Mouse (Mus musculus): Measurements from ENCODE around the gene Imp4. TPM values are rescaled to one million over a fixed set of nuclear protein-coding genes. Genes with fewer than 3 reads are reported as not detected.
"Not testable (repeated sequence)": the region's sequence is repeated elsewhere in the genome, so short reads cannot be mapped to it uniquely, and the experiment has no call there.

Gene Imp4
- polyA plus RNA-seq, 1 experiment from 2014 or later, result 102 TPM

GRCm38 (mm10) chr1:34432776-34433481 lies 6.7 kb upstream of the Imp4 start:
- H3K9me3 ChIP-seq (ENCODE audit: control insufficient read depth, low read length), result peaks cover 38% of the 10 kb centered on the region
- H3K4me2 ChIP-seq (replicated peaks; ENCODE audit: low read depth, low read length), result peak overlapping the region; percentile 63
- peak overlapping the region; percentile 56; the same call in 1 of the 2 replicates for H3K27ac ChIP-seq (ENCODE audit: low read depth, low read length)
- H3K4me1 ChIP-seq (ENCODE audit: control insufficient read depth, insufficient read depth, low read length), result peaks cover 3% of the 10 kb centered on the region; the same call in 1 of the 2 replicates
- H3K4me3 ChIP-seq (ENCODE audit: low read length), result peak overlapping the region; percentile 41
- peak; percentile 40; the same call in 1 of the 2 replicates for ATAC-seq (ENCODE audit: low FRiP score, low TSS enrichment)
- H3K9ac ChIP-seq (ENCODE audit: low read depth, low read length), result peak overlapping the region; percentile 60
- H3K27me3 ChIP-seq (ENCODE audit: control insufficient read depth, insufficient read depth, low read length), result no peaks in the 10 kb centered on the region
- H3K36me3 ChIP-seq (ENCODE audit: control insufficient read depth, insufficient read depth, low read length), result peaks cover 7% of the 10 kb centered on the region; the same call in 1 of the 2 replicates
- 11% methylated on average over 35 of the region's 35 CpGs for WGBS

- H3K4me3 ChIP-seq (ENCODE audit: low read length), result peak overlapping the region; percentile 60
- H3K36me3 ChIP-seq (ENCODE audit: control insufficient read depth, insufficient read depth, low read length), result peaks cover 7% of the 10 kb centered on the region; the same call in 1 of the 2 replicates
- ATAC-seq (ENCODE audit: low FRiP score, low TSS enrichment), result peak; percentile 24; the same call in 1 of the 2 replicates
- peak overlapping the region; percentile 52 for H3K9ac ChIP-seq (ENCODE audit: low read depth, low read length)
- peaks cover 8% of the 10 kb centered on the region; the same call in 1 of the 2 replicates for H3K4me1 ChIP-seq (ENCODE audit: control insufficient read depth, insufficient read depth, low read length)
- H3K9me3 ChIP-seq (ENCODE audit: control insufficient read depth, low read length), result peaks cover 34% of the 10 kb centered on the region
- WGBS, result 15% methylated on average over 19 of the region's 19 CpGs
- H3K4me2 ChIP-seq (replicated peaks; ENCODE audit: low read depth, low read length), result peak overlapping the region; percentile 63
- 0 out of 2 replicates have a peak overlapping the region, but pooled peaks have one; percentile 37 for H3K27ac ChIP-seq (ENCODE audit: low read depth, low read length)
- H3K27me3 ChIP-seq (ENCODE audit: control insufficient read depth, insufficient read depth, low read length), result no peaks in the 10 kb centered on the region
Observed at GRCm38 (mm10) chr1:34433891-34434521, 5.6 kb upstream of the Imp4 start.

GRCm38 (mm10) chr1:34434660-34435160 lies 4.9 kb upstream of the Imp4 start:
- Histone ChIP-seq H3K4me2 (replicated peaks; ENCODE audit: low read depth, low read length) (peak overlapping the region; percentile 63), H3K36me3 (ENCODE audit: control insufficient read depth, insufficient read depth, low read length) (peaks cover 7% of the 10 kb centered on the region; the same call in 1 of the 2 replicates), H3K4me1 (ENCODE audit: control insufficient read depth, insufficient read depth, low read length) (peaks cover 8% of the 10 kb centered on the region; the same call in 1 of the 2 replicates), H3K9ac (ENCODE audit: low read depth, low read length) (peak overlapping the region; percentile 63; the same call in 1 of the 2 replicates), H3K9me3 (ENCODE audit: control insufficient read depth, low read length) (peaks cover 28% of the 10 kb centered on the region), H3K27ac (ENCODE audit: low read depth, low read length) (peak overlapping the region; percentile 63; the same call in 1 of the 2 replicates), H3K27me3 (ENCODE audit: control insufficient read depth, insufficient read depth, low read length) (no peaks in the 10 kb centered on the region), H3K4me3 (ENCODE audit: low read length) (peak overlapping the region; percentile 60)
- ATAC-seq (ENCODE audit: low FRiP score, low TSS enrichment), result peak; percentile 4; the same call in 1 of the 2 replicates
- under 1% methylated on average over 30 of the region's 30 CpGs for WGBS

- Histone ChIP-seq H3K4me2 (replicated peaks; ENCODE audit: low read depth, low read length) (peak overlapping the region; percentile 63), H3K9me3 (ENCODE audit: control insufficient read depth, low read length) (peaks cover 19% of the 10 kb centered on the region), H3K27me3 (ENCODE audit: control insufficient read depth, insufficient read depth, low read length) (no peaks in the 10 kb centered on the region), H3K9ac (ENCODE audit: low read depth, low read length) (peak overlapping the region; percentile 63; the same call in 1 of the 2 replicates), H3K27ac (ENCODE audit: low read depth, low read length) (peak overlapping the region; percentile 63), H3K4me3 (ENCODE audit: low read length) (peak overlapping the region; percentile 60), H3K4me1 (ENCODE audit: control insufficient read depth, insufficient read depth, low read length) (peaks cover 8% of the 10 kb centered on the region; the same call in 1 of the 2 replicates), H3K36me3 (ENCODE audit: control insufficient read depth, insufficient read depth, low read length) (peaks cover 7% of the 10 kb centered on the region; the same call in 1 of the 2 replicates)
- 29% methylated on average over 8 of the region's 8 CpGs for WGBS
- ATAC-seq (ENCODE audit: low FRiP score, low TSS enrichment), result no peak
Observed at GRCm38 (mm10) chr1:34435371-34436120, 4.1 kb upstream of the Imp4 start.

- 93% methylated on average over 3 of the region's 3 CpGs for WGBS
- Histone ChIP-seq H3K27ac (ENCODE audit: low read depth, low read length) (no peak overlapping the region), H3K4me1 (ENCODE audit: control insufficient read depth, insufficient read depth, low read length) (peaks cover 13% of the 10 kb centered on the region), H3K4me2 (replicated peaks; ENCODE audit: low read depth, low read length) (no peak overlapping the region), H3K27me3 (ENCODE audit: control insufficient read depth, insufficient read depth, low read length) (no peaks in the 10 kb centered on the region), H3K36me3 (ENCODE audit: control insufficient read depth, insufficient read depth, low read length) (peaks cover 5% of the 10 kb centered on the region; the same call in 1 of the 2 replicates), H3K4me3 (ENCODE audit: low read length) (no peak overlapping the region), H3K9ac (ENCODE audit: low read depth, low read length) (no peak overlapping the region), H3K9me3 (ENCODE audit: control insufficient read depth, low read length) (peaks cover 11% of the 10 kb centered on the region)
- ATAC-seq (ENCODE audit: low FRiP score, low TSS enrichment), result no peak
Observed at GRCm38 (mm10) chr1:34436374-34436773, 3.3 kb upstream of the Imp4 start.

- H3K4me1 ChIP-seq (ENCODE audit: control insufficient read depth, insufficient read depth, low read length), result peaks cover 13% of the 10 kb centered on the region
- not testable (repeated sequence) for H3K4me3 ChIP-seq (ENCODE audit: low read length); H3K27me3 ChIP-seq (ENCODE audit: control insufficient read depth, insufficient read depth, low read length); H3K36me3 ChIP-seq (ENCODE audit: control insufficient read depth, insufficient read depth, low read length); H3K9me3 ChIP-seq (ENCODE audit: control insufficient read depth, low read length); ATAC-seq (ENCODE audit: low FRiP score, low TSS enrichment); H3K27ac ChIP-seq (ENCODE audit: low read depth, low read length); H3K4me2 ChIP-seq (replicated peaks; ENCODE audit: low read depth, low read length); H3K9ac ChIP-seq (ENCODE audit: low read depth, low read length)
- 93% methylated on average over 8 of the region's 8 CpGs for WGBS
Observed at GRCm38 (mm10) chr1:34437366-34437765, 2.3 kb upstream of the Imp4 start.

- Histone ChIP-seq H3K27me3 (ENCODE audit: control insufficient read depth, insufficient read depth, low read length) (no peaks in the 10 kb centered on the region), H3K4me1 (ENCODE audit: control insufficient read depth, insufficient read depth, low read length) (peaks cover 13% of the 10 kb centered on the region), H3K36me3 (ENCODE audit: control insufficient read depth, insufficient read depth, low read length) (peaks cover 20% of the 10 kb centered on the region), H3K27ac (ENCODE audit: low read depth, low read length) (no peak overlapping the region), H3K9me3 (ENCODE audit: control insufficient read depth, low read length) (no peaks in the 10 kb centered on the region), H3K9ac (ENCODE audit: low read depth, low read length) (peak overlapping the region; percentile 65), H3K4me3 (ENCODE audit: low read length) (peak overlapping the region; percentile 75), H3K4me2 (replicated peaks; ENCODE audit: low read depth, low read length) (peak overlapping the region; percentile 61)
- ATAC-seq (ENCODE audit: low FRiP score, low TSS enrichment), result peak; percentile 1; the same call in 1 of the 2 replicates
- WGBS, result 41% methylated on average over 15 of the region's 20 CpGs
Observed at GRCm38 (mm10) chr1:34438381-34439051, 1.1 kb upstream of the Imp4 start.
